In genomic region chr3:97185098-97185860, GRCm38 (mm10) we compare ENCODE assay signal across 7 mouse cellular contexts. TPM values are rescaled to one million over a fixed set of nuclear protein-coding genes. Genes with fewer than 3 reads are reported as not detected.
DNase-seq lines count a peak whose midpoint lies in the region; ATAC-seq and TF ChIP-seq lines count a peak whose summit lies in the region.

No protein-coding gene starts in this region.

- H3K9me3 ChIP-seq in G1E (replicated peaks): no peaks in the 10 kb centered on the region
- H3K9me3 ChIP-seq in heart, postnatal 0 days (replicated peaks; ENCODE audit: control insufficient read depth, low read length): no peaks in the 10 kb centered on the region
- H3K9me3 ChIP-seq in lung, embryonic 14.5 days (ENCODE audit: low read depth, low read length): no peaks in the 10 kb centered on the region

- ATAC-seq in G1E (ENCODE audit: extremely low read depth, insufficient number of reproducible peaks, low FRiP score, poor library complexity, severe bottlenecking): peak; percentile 43; the same call in 1 of the 2 replicates
- no peak for ATAC-seq in heart, postnatal 0 days (ENCODE audit: insufficient read depth, low read depth)
- peak; percentile 45; the same call in 1 of the 2 replicates for ATAC-seq in lung, embryonic 14.5 days (ENCODE audit: insufficient read depth)

- no peak overlapping the region for H3K4me2 ChIP-seq in heart, postnatal 0 days (ENCODE audit: low read depth, low read length)
- no peak overlapping the region for H3K4me2 ChIP-seq in lung, embryonic 14.5 days

- TF ChIP-seq EP300 in heart, postnatal 0 days (IDR thresholded peaks at IDR 0.05; ENCODE audit: low read depth): no peak

- no peaks in the 10 kb centered on the region for H3K36me3 ChIP-seq in G1E (replicated peaks)
- H3K36me3 ChIP-seq in heart, postnatal 0 days (replicated peaks; ENCODE audit: control insufficient read depth, insufficient read depth, low read length): no peaks in the 10 kb centered on the region
- no peaks in the 10 kb centered on the region for H3K36me3 ChIP-seq in lung, embryonic 14.5 days (ENCODE audit: insufficient read depth)

- H3K9ac ChIP-seq in heart, postnatal 0 days (replicated peaks; ENCODE audit: low read depth, low read length): no peak overlapping the region
- H3K9ac ChIP-seq in lung, embryonic 14.5 days: no peak overlapping the region

- H3K4me3 ChIP-seq in G1E (ENCODE audit: low read depth, low read length): no peak overlapping the region
- H3K4me3 ChIP-seq in heart, postnatal 0 days (ENCODE audit: low read depth, low read length): no peak overlapping the region
- H3K4me3 ChIP-seq in lung, embryonic 14.5 days (ENCODE audit: low read depth, low read length): no peak overlapping the region

- TF ChIP-seq CTCF in G1E (IDR thresholded peaks at IDR 0.05; ENCODE audit: low read depth, low read length): peak; percentile 76
- TF ChIP-seq CTCF in heart, postnatal 0 days (IDR thresholded peaks at IDR 0.05; ENCODE audit: low read depth): peak; percentile 92
- peak; percentile 95 for TF ChIP-seq CTCF in lung, embryonic 14.5 days (IDR thresholded peaks at IDR 0.05; ENCODE audit: low read depth)

- DNase-seq in G1E (ENCODE audit: low spot score): peak; percentile 47
- DNase-seq in adrenal gland, adult 8-10 months: peak; percentile 25
- peak; percentile 48 for DNase-seq in embryo, embryonic 11.5 days (ENCODE audit: low read depth, low spot score)
- DNase-seq in heart, postnatal 0 days (ENCODE audit: low spot score): peak; percentile 75
- peak; percentile 55 for DNase-seq in large intestine, adult 2 months (ENCODE audit: low read depth, low spot score)
- DNase-seq in lung, embryonic 14.5 days: peak; percentile 90
- peak; percentile 87 for DNase-seq in retina, embryonic 14.5 days (ENCODE audit: low spot score)

- H3K4me1 ChIP-seq in G1E (ENCODE audit: insufficient read depth, low read depth, low read length): peaks cover 7% of the 10 kb centered on the region; the same call in 1 of the 2 replicates
- no peaks in the 10 kb centered on the region for H3K4me1 ChIP-seq in heart, postnatal 0 days (ENCODE audit: control insufficient read depth, insufficient read depth)
- no peaks in the 10 kb centered on the region for H3K4me1 ChIP-seq in lung, embryonic 14.5 days (ENCODE audit: insufficient read depth)

- H3K27me3 ChIP-seq in G1E (ENCODE audit: insufficient read depth, low read length): peaks cover 25% of the 10 kb centered on the region
- H3K27me3 ChIP-seq in heart, postnatal 0 days (ENCODE audit: control insufficient read depth, insufficient read depth, low read length): 0 out of 2 replicates have a peak, but pooled peaks cover 10% of the 10 kb centered on the region
- H3K27me3 ChIP-seq in lung, embryonic 14.5 days (ENCODE audit: insufficient read depth, low read length): no peaks in the 10 kb centered on the region

- 33% methylated on average over 10 of the region's 10 CpGs for WGBS in heart, postnatal 0 days
- WGBS in large intestine, adult 2 months: 19% methylated on average over 10 of the region's 10 CpGs
- WGBS in lung, embryonic 14.5 days: 39% methylated on average over 10 of the region's 10 CpGs

- no peak overlapping the region for H3K27ac ChIP-seq in heart, postnatal 0 days (ENCODE audit: low read depth)
- H3K27ac ChIP-seq in lung, embryonic 14.5 days (ENCODE audit: low read depth): no peak overlapping the region

RNA-seq across cellular contexts. Expression of gene Acp6, which starts 26.7 kb away (rescaled TPM):
- total RNA-seq in G1E (2014; fragmentation: Nextera tagmentation): 86.3 and 91.1 TPM in 2 replicates
- total RNA-seq in G1E (2017): 50.7 and 59.3 TPM in 2 replicates
- 54.4 and 62.7 TPM in 2 replicates for polyA plus RNA-seq in G1E (2012)
- 10 to 100 TPM; 45.3 to 63.0 (median 54.9) TPM for total RNA-seq in adrenal gland, adult 8-10 months (2022)
- total RNA-seq in heart, postnatal 0 days (2014; rRNA removed; ENCODE audit: low replicate concordance): 29.4 and 57.5 TPM in 2 replicates
- polyA plus RNA-seq in heart, postnatal 0 days (2015; fragmentation: Nextera tagmentation; extraction: Ambion mirVana): 46.3 and 47.5 TPM in 2 replicates
- polyA plus RNA-seq in large intestine, adult 2 months (2012; rRNA removed): 52.0 and 74.7 TPM in 2 replicates
- 37.6 and 44.0 TPM in 2 replicates for polyA plus RNA-seq in lung, embryonic 14.5 days (2014; fragmentation: Nextera tagmentation; extraction: Ambion mirVana)

Comparison
In these comparisons a context has a peak if more than half of its experiments do, and no peak if none do; other contexts are left out.
1. DNase-seq: peak in every context shown above with its lines; median percentile 90 in lung, embryonic 14.5 days; 87 in retina, embryonic 14.5 days; 75 in heart, postnatal 0 days; 55 in large intestine, adult 2 months; 48 in embryo, embryonic 11.5 days; 47 in G1E; 25 in adrenal gland, adult 8-10 months.